Mouse (Mus musculus) midbrain, embryonic 10.5 days (tissue): ENCODE data around the gene Pak7. TPM values are rescaled to one million over a fixed set of nuclear protein-coding genes. Genes with fewer than 3 reads are reported as not detected.

Experiments used
- DNase-seq: peaks from one replicate; pipeline ENCODE4 v3.0.0-alpha.2; 2017; ENCODE audit warnings: low spot score
- H3K27ac ChIP-seq: fragments of 300-500 bp; sonication (generic); replicated peaks from 2 replicates; pipeline ENCODE4 v1.5.1; 2016; ENCODE audit warnings: mild to moderate bottlenecking
- H3K27me3 ChIP-seq: fragments of 300-500 bp; sonication (generic); 2 replicates; pipeline ENCODE4 v1.6.1; 2016; ENCODE audit warnings: low read depth, mild to moderate bottlenecking; ENCODE audit not compliant: poor library complexity, severe bottlenecking
- H3K36me3 ChIP-seq: fragments of 300-500 bp; sonication (generic); 2 replicates; pipeline ENCODE4 v1.6.1; 2016; ENCODE audit warnings: mild to moderate bottlenecking, moderate library complexity
- H3K4me1 ChIP-seq: fragments of 300-500 bp; sonication (generic); 2 replicates; pipeline ENCODE4 v1.6.1; 2016
- H3K4me3 ChIP-seq: fragments of 300-500 bp; sonication (generic); 2 replicates; pipeline ENCODE4 v1.5.1; 2016; ENCODE audit warnings: mild to moderate bottlenecking, moderate library complexity
- H3K9me3 ChIP-seq: fragments of 300-500 bp; sonication (generic); replicated peaks from 2 replicates; pipeline ENCODE4 v1.6.1; 2016; ENCODE audit warnings: mild to moderate bottlenecking
- whole genome bisulfite sequencing: fragments of 180-500 bp; shearing (Covaris S2); methylation state at CpG from one replicate; pipeline ENCODE4 v1.1.7; 2016; 5-methylcytosine and 5-hydroxymethylcytosine counted together
- polyA plus RNA-seq: library from polyadenylated mRNA; unstranded; fragments of >200 nt; fragmentation: Nextera tagmentation; extraction: Ambion mirVana; gene quantifications from 2 replicates; pipeline ENCODE4 v1.2.1, GENCODE M21; 2016

Pak7 gene
- polyA plus RNA-seq, 1 experiment from 2014 or later, result 2.9 TPM

DNA sequence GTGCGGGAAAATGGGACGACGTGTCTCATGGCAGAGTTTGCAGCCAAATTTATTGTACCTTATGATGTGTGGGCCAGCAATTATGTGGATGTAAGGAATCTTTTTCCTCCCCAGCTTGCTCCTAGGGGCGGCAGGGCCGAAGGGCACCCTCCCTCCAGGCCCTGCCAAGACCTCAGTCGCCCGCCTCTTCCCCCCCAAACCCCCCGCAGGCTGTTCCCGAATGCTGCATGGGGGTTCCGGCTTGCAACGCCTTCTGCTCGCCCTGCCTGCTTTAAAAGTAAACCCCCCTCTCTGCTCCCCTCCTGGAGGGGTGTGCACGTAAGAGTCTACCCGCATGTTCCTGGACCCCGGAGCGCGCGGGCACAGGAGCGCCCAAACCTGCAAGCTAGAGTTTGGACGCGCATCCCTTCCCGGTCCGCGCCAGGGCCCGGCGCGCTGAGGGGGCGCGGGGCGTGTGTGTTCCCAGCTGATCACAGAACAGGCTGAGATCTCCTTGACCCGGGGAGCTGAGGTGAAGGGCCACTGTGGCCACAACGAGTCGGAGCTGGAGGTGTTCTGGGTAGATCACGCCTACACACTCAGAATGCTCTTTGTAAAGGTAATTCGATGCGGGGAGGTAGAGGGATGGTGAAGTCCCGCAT lies 328.6 kb downstream of the Pak7 start:
- peaks cover 60% of the 10 kb centered on the region for H3K27me3 ChIP-seq
- H3K9me3 ChIP-seq, result no peaks in the 10 kb centered on the region
- no peak overlapping the region for H3K27ac ChIP-seq
- 1% methylated on average over 37 of the region's 37 CpGs for WGBS
- DNase-seq, result peak; percentile 27
- H3K4me3 ChIP-seq, result peak overlapping the region; percentile 54
- no peaks in the 10 kb centered on the region for H3K36me3 ChIP-seq
- peaks cover 23% of the 10 kb centered on the region for H3K4me1 ChIP-seq

DNA sequence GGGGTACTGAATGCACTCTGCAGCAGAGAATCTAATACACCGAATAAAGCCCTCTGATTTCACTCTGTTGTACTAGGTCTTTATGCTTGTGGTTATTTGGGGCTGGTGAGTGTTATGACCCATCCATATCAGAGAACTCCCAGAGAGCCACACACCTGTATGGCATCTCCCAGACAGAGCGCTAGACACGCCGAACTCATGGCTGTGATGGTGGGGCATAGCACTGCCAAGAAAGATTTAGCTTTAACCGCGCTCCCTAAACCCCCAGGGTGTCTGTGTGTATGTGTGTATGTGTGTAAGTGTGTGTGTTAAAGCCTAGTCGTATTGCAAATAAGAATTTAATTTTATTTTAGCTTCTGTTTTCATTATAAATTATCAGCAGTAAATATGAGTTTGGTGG lies 329.4 kb downstream of the Pak7 start:
- Histone ChIP-seq H3K27ac (no peak overlapping the region), H3K4me3 (peak overlapping the region; percentile 54), H3K4me1 (peaks cover 23% of the 10 kb centered on the region), H3K9me3 (no peaks in the 10 kb centered on the region), H3K27me3 (peaks cover 60% of the 10 kb centered on the region), H3K36me3 (no peaks in the 10 kb centered on the region)
- DNase-seq, result peak; percentile 19
- 4% methylated on average over 7 of the region's 7 CpGs for WGBS

DNA sequence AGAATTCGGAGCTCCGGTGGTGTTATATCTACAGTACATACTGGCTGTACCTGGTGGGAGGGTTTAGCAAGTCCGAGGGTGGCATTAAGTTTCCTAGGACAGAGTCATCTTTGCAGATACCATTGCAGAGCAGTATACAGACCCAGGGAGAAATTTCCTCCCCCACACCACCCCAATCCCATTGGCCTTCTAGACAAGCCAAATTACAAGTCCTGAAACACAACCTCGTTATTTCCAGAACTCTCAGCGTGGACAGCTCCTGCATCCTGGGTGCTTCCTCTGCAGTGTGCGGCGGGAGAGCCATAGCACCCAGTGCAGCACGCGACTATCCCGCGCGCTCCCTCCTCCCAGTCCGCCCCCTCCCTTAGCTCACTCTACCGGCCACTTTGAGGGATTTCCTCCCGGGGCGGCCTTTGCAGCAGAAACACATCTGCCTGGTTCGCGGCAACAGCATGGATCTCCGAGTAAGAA lies 329.9 kb downstream of the Pak7 start:
- no peaks in the 10 kb centered on the region for H3K9me3 ChIP-seq
- peak; percentile 48 for DNase-seq
- H3K36me3 ChIP-seq, result no peaks in the 10 kb centered on the region
- H3K27ac ChIP-seq, result no peak overlapping the region
- WGBS, result 4% methylated on average over 19 of the region's 19 CpGs
- H3K4me1 ChIP-seq, result peaks cover 23% of the 10 kb centered on the region
- peaks cover 63% of the 10 kb centered on the region for H3K27me3 ChIP-seq
- peak overlapping the region; percentile 54 for H3K4me3 ChIP-seq

DNA sequence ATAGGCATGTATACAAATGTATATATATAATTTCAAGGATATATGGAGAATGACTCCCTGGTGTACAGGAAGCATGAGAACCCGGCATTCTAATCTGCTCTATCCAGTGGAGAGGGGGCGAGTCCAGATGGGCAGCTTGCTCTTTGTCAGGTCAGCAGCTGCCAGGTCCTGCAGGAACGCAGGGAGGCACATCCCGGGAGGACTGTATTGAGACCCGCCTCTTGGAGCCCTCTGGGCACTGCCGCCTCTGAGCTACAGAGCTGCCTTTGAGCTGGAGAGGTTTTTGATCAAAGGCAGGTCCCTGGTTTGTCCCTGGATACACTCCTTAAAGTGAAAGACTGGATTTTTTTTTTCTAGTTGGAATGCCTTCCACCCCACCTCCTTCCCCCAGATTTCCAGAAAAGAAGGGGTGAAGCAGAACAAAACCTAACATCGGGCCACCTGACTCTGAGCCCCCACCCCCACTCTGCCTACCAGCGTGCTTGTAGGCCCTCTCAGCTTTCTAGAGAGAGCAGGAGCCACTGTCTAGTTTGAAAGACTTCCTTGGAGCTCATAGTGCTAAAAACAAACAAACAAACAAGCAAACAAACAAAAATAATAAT lies 336.0 kb downstream of the Pak7 start, which contains the start of gene Lamp5:
Lamp5 (plus strand) TSS at position 552 of the 602 bp plus-strand sequence.
- Histone ChIP-seq H3K4me3 (peak within 1 kb of the TSS; percentile 45), H3K27me3 (peaks cover 49% of the 10 kb centered on the region), H3K36me3 (no peaks in the 10 kb centered on the region), H3K4me1 (peaks cover 16% of the 10 kb centered on the region), H3K9me3 (no peaks in the 10 kb centered on the region), H3K27ac (no peak within 1 kb of the TSS)
- peak; percentile 50 for DNase-seq
- WGBS, result under 1% methylated on average over 8 of the region's 8 CpGs

DNA sequence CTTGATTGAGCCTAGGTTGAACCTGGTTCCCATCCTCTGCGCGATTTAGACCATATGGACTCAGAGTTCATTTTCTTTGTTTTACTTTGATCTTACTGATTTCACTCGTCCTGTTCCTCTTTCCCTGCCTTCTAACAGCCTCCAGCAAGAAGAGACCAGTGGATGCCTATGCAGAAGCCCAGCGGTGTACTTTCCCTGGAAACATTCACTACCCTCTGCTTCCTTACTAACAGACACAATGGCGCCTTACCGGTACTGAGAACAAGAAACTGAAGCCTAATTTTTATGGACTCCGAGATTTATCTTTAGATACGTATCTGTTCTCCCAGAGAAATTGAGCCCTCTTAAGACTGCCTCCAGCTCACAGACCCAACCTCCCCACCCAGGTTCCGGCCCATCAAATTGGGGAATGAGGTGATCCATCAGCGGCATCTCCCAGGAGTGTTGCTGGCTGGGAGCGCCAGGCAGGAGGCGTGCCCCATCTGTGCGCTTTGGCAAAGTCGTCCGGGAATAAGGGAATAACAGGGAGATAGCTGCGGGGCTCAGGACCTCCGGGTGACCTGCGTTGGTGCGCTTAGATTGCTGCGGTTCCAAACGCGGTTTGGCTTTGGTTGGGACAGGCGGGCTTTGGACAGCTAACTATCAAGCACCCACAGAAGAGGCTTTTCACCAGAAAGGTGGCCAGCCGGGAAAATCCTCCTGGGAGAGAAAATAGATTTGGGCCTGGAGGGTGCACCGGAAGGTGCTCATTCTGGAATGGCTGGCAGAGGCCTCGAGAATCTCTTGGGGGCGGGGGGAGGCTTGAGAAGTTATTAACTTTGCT lies 336.8 kb downstream of the Pak7 start:
- WGBS, result 20% methylated on average over 27 of the region's 27 CpGs
- Histone ChIP-seq H3K36me3 (no peaks in the 10 kb centered on the region), H3K27ac (no peak overlapping the region), H3K4me3 (peak overlapping the region; percentile 45), H3K9me3 (no peaks in the 10 kb centered on the region), H3K4me1 (peaks cover 16% of the 10 kb centered on the region), H3K27me3 (peaks cover 43% of the 10 kb centered on the region)
- peak; percentile 20 for DNase-seq

DNA sequence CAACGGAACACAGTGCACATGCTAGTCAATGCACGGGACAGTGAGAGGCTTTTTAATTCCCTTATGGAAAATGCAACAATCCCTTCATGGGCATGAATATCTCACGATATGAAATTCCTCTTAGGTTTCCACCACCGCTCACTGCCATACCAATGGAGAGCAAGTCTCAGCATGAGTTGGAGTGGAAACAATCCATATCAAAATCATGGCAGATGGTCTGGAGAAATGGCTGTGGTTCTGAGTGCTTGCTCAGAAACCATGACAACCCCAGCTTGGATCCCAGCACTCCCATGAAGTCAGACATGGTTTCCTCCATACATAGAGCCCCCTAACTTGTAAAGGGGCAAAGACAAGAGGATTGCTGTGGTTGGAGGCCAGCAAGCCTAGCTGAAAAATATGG lies 339.3 kb downstream of the Pak7 start:
- Histone ChIP-seq H3K4me1 (peaks cover 16% of the 10 kb centered on the region), H3K4me3 (no peak overlapping the region), H3K36me3 (no peaks in the 10 kb centered on the region), H3K27me3 (peaks cover 37% of the 10 kb centered on the region), H3K27ac (no peak overlapping the region), H3K9me3 (no peaks in the 10 kb centered on the region)
- DNase-seq, result no peak
- 85% methylated on average over 4 of the region's 4 CpGs for WGBS

Other genes starting within 250 kb of the Pak7 start
- 0.65 TPM in 2 replicates for gene Ankef1, start 113.9 kb upstream of the Pak7 start, polyA plus RNA-seq